Mouse (Mus musculus): ENCODE data around the gene Kcns1. TPM values are rescaled to one million over a fixed set of nuclear protein-coding genes. Genes with fewer than 3 reads are reported as not detected.

Gene Kcns1
- total RNA-seq, 1 experiment = 0.80 TPM

GRCm38 (mm10) chr2:164192279-164192678 lies 21.4 kb upstream of the Kcns1 start:
- DNase-seq (ENCODE audit: low read depth, low spot score) = no peak
- TF ChIP-seq ZC3H11A (IDR thresholded peaks at IDR 0.05; ENCODE audit: borderline replicate concordance, low read depth, low read length) = no peak
- TF ChIP-seq ZNF384 (IDR thresholded peaks at IDR 0.05; ENCODE audit: low read depth, low read length) = no peak
- no peak for TF ChIP-seq HCFC1 (IDR thresholded peaks at IDR 0.05; ENCODE audit: borderline replicate concordance, insufficient read depth, low read length)
- no peak for TF ChIP-seq CHD2 (IDR thresholded peaks at IDR 0.05; ENCODE audit: low read depth, low read length)
- TF ChIP-seq MAFK (IDR thresholded peaks at IDR 0.05; ENCODE audit: insufficient read depth, low read depth, low read length) = no peak

GRCm38 (mm10) chr2:164190576-164190975 lies 19.7 kb upstream of the Kcns1 start, which contains the start of gene Wfdc12:
Wfdc12 (minus strand) TSS chr2:164190608.
- Histone ChIP-seq H3K9me3 (ENCODE audit: control insufficient read depth, insufficient read depth, low read depth, low read length) (no peaks in the 10 kb centered on the region), H3K27ac (ENCODE audit: insufficient read depth, low read depth, low read length, poor library complexity, severe bottlenecking) (no peak within 1 kb of the TSS), H3K4me1 (ENCODE audit: control insufficient read depth in 2 of 2, insufficient read depth in 2 of 2, low read length in 2 of 2, poor library complexity in 1 of 2) (no peaks in the 10 kb centered on the region), H3K36me3 (ENCODE audit: control insufficient read depth, insufficient read depth, low read length, poor library complexity, severe bottlenecking) (no peaks in the 10 kb centered on the region), H3K4me3 (ENCODE audit: insufficient read depth in 1 of 2, low read depth in 1 of 2, low read length in 2 of 2, poor library complexity in 1 of 2, severe bottlenecking in 1 of 2) (no peak within 1 kb of the TSS), H3K9ac (ENCODE audit: insufficient read depth, low read depth, low read length, poor library complexity, severe bottlenecking) (no peak within 1 kb of the TSS)
- TF ChIP-seq CHD2 (IDR thresholded peaks at IDR 0.05; ENCODE audit: low read depth, low read length) (no peak), ZNF384 (IDR thresholded peaks at IDR 0.05; ENCODE audit: low read depth, low read length) (no peak), MAFK (IDR thresholded peaks at IDR 0.05; ENCODE audit: insufficient read depth, low read depth, low read length) (no peak), HCFC1 (IDR thresholded peaks at IDR 0.05; ENCODE audit: borderline replicate concordance, insufficient read depth, low read length) (no peak), ZC3H11A (IDR thresholded peaks at IDR 0.05; ENCODE audit: borderline replicate concordance, low read depth, low read length) (no peak)
- DNase-seq (ENCODE audit: low read depth, low spot score) = no peak
- in situ Hi-C loops (cut with MboI; ENCODE audit: low sequenced_read_pairs in 2 of 2, unreplicated experiment in 2 of 2) = no loop called here

More at GRCm38 (mm10) chr2:164192279-164192678, 21.4 kb upstream of the Kcns1 start:
- H3K9ac ChIP-seq (ENCODE audit: insufficient read depth, low read depth, low read length, poor library complexity, severe bottlenecking) = no peak overlapping the region
- H3K4me3 ChIP-seq (ENCODE audit: insufficient read depth in 1 of 2, low read depth in 1 of 2, low read length in 2 of 2, poor library complexity in 1 of 2, severe bottlenecking in 1 of 2) = no peak overlapping the region
- in situ Hi-C loops (cut with MboI; ENCODE audit: low sequenced_read_pairs in 2 of 2, unreplicated experiment in 2 of 2) = no loop called here
- no peaks in the 10 kb centered on the region for H3K9me3 ChIP-seq (ENCODE audit: control insufficient read depth, insufficient read depth, low read depth, low read length)
- H3K27ac ChIP-seq (ENCODE audit: insufficient read depth, low read depth, low read length, poor library complexity, severe bottlenecking) = no peak overlapping the region
- no peaks in the 10 kb centered on the region for H3K4me1 ChIP-seq (ENCODE audit: control insufficient read depth in 2 of 2, insufficient read depth in 2 of 2, low read length in 2 of 2, poor library complexity in 1 of 2)
- H3K36me3 ChIP-seq (ENCODE audit: control insufficient read depth, insufficient read depth, low read length, poor library complexity, severe bottlenecking) = no peaks in the 10 kb centered on the region

GRCm38 (mm10) chr2:164188722-164189121 lies 17.8 kb upstream of the Kcns1 start:
- TF ChIP-seq MAFK (IDR thresholded peaks at IDR 0.05; ENCODE audit: insufficient read depth, low read depth, low read length) (no peak), CHD2 (IDR thresholded peaks at IDR 0.05; ENCODE audit: low read depth, low read length) (no peak), ZC3H11A (IDR thresholded peaks at IDR 0.05; ENCODE audit: borderline replicate concordance, low read depth, low read length) (no peak), HCFC1 (IDR thresholded peaks at IDR 0.05; ENCODE audit: borderline replicate concordance, insufficient read depth, low read length) (no peak), ZNF384 (IDR thresholded peaks at IDR 0.05; ENCODE audit: low read depth, low read length) (no peak)
- in situ Hi-C loops (cut with MboI; ENCODE audit: low sequenced_read_pairs in 2 of 2, unreplicated experiment in 2 of 2) = no loop called here
- Histone ChIP-seq H3K9me3 (ENCODE audit: control insufficient read depth, insufficient read depth, low read depth, low read length) (no peaks in the 10 kb centered on the region), H3K9ac (ENCODE audit: insufficient read depth, low read depth, low read length, poor library complexity, severe bottlenecking) (no peak overlapping the region), H3K36me3 (ENCODE audit: control insufficient read depth, insufficient read depth, low read length, poor library complexity, severe bottlenecking) (no peaks in the 10 kb centered on the region), H3K4me3 (ENCODE audit: insufficient read depth in 1 of 2, low read depth in 1 of 2, low read length in 2 of 2, poor library complexity in 1 of 2, severe bottlenecking in 1 of 2) (no peak overlapping the region), H3K4me1 (ENCODE audit: control insufficient read depth in 2 of 2, insufficient read depth in 2 of 2, low read length in 2 of 2, poor library complexity in 1 of 2) (peaks cover 0 to 5% of the 10 kb centered on the region in 2 experiments; a peak in 1 of 4 replicates), H3K27ac (ENCODE audit: insufficient read depth, low read depth, low read length, poor library complexity, severe bottlenecking) (no peak overlapping the region)
- no peak for DNase-seq (ENCODE audit: low read depth, low spot score)

- in situ Hi-C loops (cut with MboI; ENCODE audit: low sequenced_read_pairs in 2 of 2, unreplicated experiment in 2 of 2) = no loop called here
- H3K4me3 ChIP-seq (ENCODE audit: insufficient read depth in 1 of 2, low read depth in 1 of 2, low read length in 2 of 2, poor library complexity in 1 of 2, severe bottlenecking in 1 of 2) = no peak overlapping the region
These were observed 13.3 kb upstream of the Kcns1 start for GRCm38 (mm10) chr2:164184145-164184719.

More at GRCm38 (mm10) chr2:164184145-164184719, 13.3 kb upstream of the Kcns1 start:
- H3K9me3 ChIP-seq (ENCODE audit: control insufficient read depth, insufficient read depth, low read depth, low read length) = no peaks in the 10 kb centered on the region
- TF ChIP-seq CHD2 (IDR thresholded peaks at IDR 0.05; ENCODE audit: low read depth, low read length) (no peak), ZC3H11A (IDR thresholded peaks at IDR 0.05; ENCODE audit: borderline replicate concordance, low read depth, low read length) (no peak), ZNF384 (IDR thresholded peaks at IDR 0.05; ENCODE audit: low read depth, low read length) (no peak), HCFC1 (IDR thresholded peaks at IDR 0.05; ENCODE audit: borderline replicate concordance, insufficient read depth, low read length) (no peak), MAFK (IDR thresholded peaks at IDR 0.05; ENCODE audit: insufficient read depth, low read depth, low read length) (no peak)
- H3K4me1 ChIP-seq (ENCODE audit: control insufficient read depth in 2 of 2, insufficient read depth in 2 of 2, low read length in 2 of 2, poor library complexity in 1 of 2) = peaks cover 0 to 5% of the 10 kb centered on the region in 2 experiments; a peak in 1 of 4 replicates
- no peak overlapping the region for H3K9ac ChIP-seq (ENCODE audit: insufficient read depth, low read depth, low read length, poor library complexity, severe bottlenecking)
- DNase-seq (ENCODE audit: low read depth, low spot score) = peak; percentile 13
- H3K36me3 ChIP-seq (ENCODE audit: control insufficient read depth, insufficient read depth, low read length, poor library complexity, severe bottlenecking) = no peaks in the 10 kb centered on the region
- no peak overlapping the region for H3K27ac ChIP-seq (ENCODE audit: insufficient read depth, low read depth, low read length, poor library complexity, severe bottlenecking)

All from ES-E14 (cell line).